Mouse (Mus musculus): Measurements from ENCODE around the gene Gm3460.
"Not testable (repeated sequence)": the region's sequence is repeated elsewhere in the genome, so short reads cannot be mapped to it uniquely, and the experiment has no call there.

Gene Gm3460

GRCm38 (mm10) chr14:6622318-6622717, at the start of gene Gm3460:
Gm3460 (minus strand) TSS chr14:6622418.
- in situ Hi-C loops (cut with MboI; ENCODE audit: low pct_unique_long_range_greater_than_20kb in 1 of 2, low sequenced_read_pairs in 2 of 2, unreplicated experiment in 1 of 2), result not testable (repeated sequence)

GRCm38 (mm10) chr14:6606436-6606835, 15.8 kb downstream of the Gm3460 start:
- in situ Hi-C loops (cut with MboI; ENCODE audit: low pct_unique_long_range_greater_than_20kb in 1 of 2, low sequenced_read_pairs in 2 of 2, unreplicated experiment in 1 of 2), result not testable (repeated sequence)

- in situ Hi-C loops (cut with MboI; ENCODE audit: low pct_unique_long_range_greater_than_20kb in 1 of 2, low sequenced_read_pairs in 2 of 2, unreplicated experiment in 1 of 2), result not testable (repeated sequence)
These were observed 17.2 kb downstream of the Gm3460 start for GRCm38 (mm10) chr14:6605004-6605403.

- in situ Hi-C loops (cut with MboI; ENCODE audit: low pct_unique_long_range_greater_than_20kb in 1 of 2, low sequenced_read_pairs in 2 of 2, unreplicated experiment in 1 of 2), result not testable (repeated sequence)
These were observed 17.7 kb downstream of the Gm3460 start for GRCm38 (mm10) chr14:6604551-6604950.

GRCm38 (mm10) chr14:6590513-6590912, 31.7 kb downstream of the Gm3460 start, which contains the start of gene Gm3629:
Gm3629 (minus strand) TSS chr14:6590613.
- in situ Hi-C loops (cut with MboI; ENCODE audit: low pct_unique_long_range_greater_than_20kb in 1 of 2, low sequenced_read_pairs in 2 of 2, unreplicated experiment in 1 of 2), result not testable (repeated sequence)

Data from mouse embryonic stem cell (cell line).